Mouse (Mus musculus) thymus, adult 2 months (tissue): Measurements from ENCODE around the gene Gm45021.
"Not testable (repeated sequence)": the region's sequence is repeated elsewhere in the genome, so short reads cannot be mapped to it uniquely, and the experiment has no call there.

Source experiments
- CTCF ChIP-seq: fragments of 200-500 bp; IDR thresholded peaks from 2 replicates; pipeline ENCODE4 v1.5.1; 2012; ENCODE audit warnings: mild to moderate bottlenecking, control low read depth, low read length, moderate library complexity, borderline replicate concordance; ENCODE audit not compliant: control insufficient read depth, poor library complexity, insufficient read depth; ENCODE audit errors: extremely low read depth
- POLR2A ChIP-seq: fragments of 200-500 bp; IDR thresholded peaks from 2 replicates; pipeline ENCODE4 v1.6.1; 2012; ENCODE audit warnings: mild to moderate bottlenecking, low read length, control low read depth, moderate library complexity; ENCODE audit not compliant: control insufficient read depth, poor library complexity, insufficient read depth; ENCODE audit errors: extremely low read depth

GRCm38 (mm10) chr6:48622186-48622843 lies 32.9 kb downstream of the Gm45021 start:
- TF ChIP-seq CTCF, POLR2A: not testable (repeated sequence)
